Mouse (Mus musculus): ENCODE data around the gene Itga1. TPM values are rescaled to one million over a fixed set of nuclear protein-coding genes. Genes with fewer than 3 reads are reported as not detected.

Gene Itga1
- polyA plus RNA-seq, 1 experiment = 4.5 TPM

DNA sequence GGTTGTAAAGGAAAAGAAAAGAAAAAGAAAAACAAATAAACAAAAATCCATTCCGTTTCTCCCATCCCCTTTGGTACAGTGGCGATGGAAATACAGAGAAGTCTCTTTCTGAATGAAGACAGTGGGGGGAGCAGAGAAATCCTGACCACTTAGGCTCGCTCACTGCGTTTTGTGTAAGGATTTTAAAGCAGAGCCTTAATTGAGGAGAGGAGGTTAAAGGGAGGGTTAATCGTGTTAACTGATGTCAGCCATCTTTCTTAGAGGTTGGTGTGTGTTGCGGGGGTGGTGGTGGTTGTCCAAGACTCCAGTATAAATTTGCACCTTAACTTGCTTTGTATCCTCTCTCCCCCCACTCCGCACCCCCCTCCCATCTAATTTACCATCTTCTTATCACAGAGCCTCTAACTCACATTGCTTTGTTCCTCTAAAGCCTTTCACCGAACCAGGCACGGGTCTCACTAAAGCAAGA lies 10.8 kb downstream of the Itga1 start:
- no peaks in the 10 kb centered on the region for H3K27me3 ChIP-seq (ENCODE audit: control insufficient read depth, insufficient read depth, low read length)
- DNase-seq (ENCODE audit: low read depth in 1 of 2, low spot score in 2 of 2) = no peak
- H3K4me3 ChIP-seq (ENCODE audit: extremely low read depth, insufficient read depth, insufficient read length) = peak overlapping the region; percentile 72
- H3K27ac ChIP-seq (ENCODE audit: insufficient read depth, low read length) = no peak overlapping the region
- peaks cover 2% of the 10 kb centered on the region; the same call in 1 of the 2 replicates for H3K36me3 ChIP-seq (ENCODE audit: control insufficient read depth, insufficient read depth, low read length)
- 42% methylated on average over 9 of the region's 9 CpGs for WGBS
- peaks cover 9% of the 10 kb centered on the region; the same call in 1 of the 2 replicates for H3K4me1 ChIP-seq (ENCODE audit: control insufficient read depth, insufficient read depth, insufficient read length)
- TF ChIP-seq POLR2A (IDR thresholded peaks at IDR 0.05; ENCODE audit: low read depth, low read length) (no peak), CTCF (IDR thresholded peaks at IDR 0.05; ENCODE audit: extremely low read depth, insufficient read depth, insufficient read length, insufficient replicate concordance) (no peak)

- Histone ChIP-seq H3K4me3 (ENCODE audit: extremely low read depth, insufficient read depth, insufficient read length) (peak within 1 kb of the TSS; percentile 72), H3K4me1 (ENCODE audit: control insufficient read depth, insufficient read depth, insufficient read length) (peaks cover 9% of the 10 kb centered on the region; the same call in 1 of the 2 replicates), H3K27me3 (ENCODE audit: control insufficient read depth, insufficient read depth, low read length) (no peaks in the 10 kb centered on the region), H3K27ac (ENCODE audit: insufficient read depth, low read length) (peak within 1 kb of the TSS; percentile 71), H3K36me3 (ENCODE audit: control insufficient read depth, insufficient read depth, low read length) (peaks cover 2% of the 10 kb centered on the region; the same call in 1 of the 2 replicates)
- 2% methylated on average over 60 of the region's 60 CpGs for WGBS
- DNase-seq (ENCODE audit: low read depth in 1 of 2, low spot score in 2 of 2) = peak; percentile 82 to 95
- TF ChIP-seq CTCF (IDR thresholded peaks at IDR 0.05; ENCODE audit: extremely low read depth, insufficient read depth, insufficient read length, insufficient replicate concordance) = no peak
- TF ChIP-seq POLR2A (IDR thresholded peaks at IDR 0.05; ENCODE audit: low read depth, low read length) = peak; percentile 51
These were observed 11.4 kb downstream of the Itga1 start, which contains the start of gene Pelo for GRCm38 (mm10) chr13:115090069-115090976. TSS of gene Pelo (minus strand) at chr13:115090186.

DNA sequence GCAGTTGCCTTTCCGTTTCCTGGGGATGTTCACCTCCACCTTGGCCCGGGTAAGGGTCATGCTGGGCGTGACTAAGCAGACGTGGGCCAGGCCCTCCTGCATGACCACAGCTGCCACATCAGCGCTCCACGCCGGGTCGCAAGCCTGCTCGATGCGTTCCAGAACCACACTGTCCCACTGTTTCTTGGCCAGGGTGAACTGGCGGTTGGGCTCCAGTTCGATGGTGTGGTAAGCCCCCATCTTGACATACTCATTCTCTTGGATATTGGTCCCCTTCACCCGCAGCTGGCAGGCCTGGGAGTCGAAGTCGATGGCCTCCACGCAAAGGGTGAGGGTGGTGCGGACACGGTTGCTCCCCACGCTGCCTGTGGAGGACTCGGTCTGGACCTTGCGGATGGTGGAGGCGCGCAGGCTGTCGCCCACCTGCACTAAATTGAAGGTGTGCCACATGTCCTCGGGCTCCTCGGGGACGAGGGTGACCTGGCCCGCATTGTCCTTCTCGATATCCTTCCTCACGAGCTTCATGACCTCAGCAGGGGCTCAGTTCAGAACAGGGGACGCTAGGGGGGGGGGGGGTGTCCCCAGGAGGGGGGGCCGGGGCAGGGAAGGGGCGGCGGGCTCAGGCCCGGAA lies 12.3 kb downstream of the Itga1 start:
- peak in 1 of 2 experiments; percentile 21 for DNase-seq (ENCODE audit: low read depth in 1 of 2, low spot score in 2 of 2)
- WGBS = 7% methylated on average over 34 of the region's 35 CpGs
- Histone ChIP-seq H3K4me1 (ENCODE audit: control insufficient read depth, insufficient read depth, insufficient read length) (peaks cover 9% of the 10 kb centered on the region; the same call in 1 of the 2 replicates), H3K36me3 (ENCODE audit: control insufficient read depth, insufficient read depth, low read length) (peaks cover 2% of the 10 kb centered on the region; the same call in 1 of the 2 replicates), H3K27me3 (ENCODE audit: control insufficient read depth, insufficient read depth, low read length) (no peaks in the 10 kb centered on the region), H3K27ac (ENCODE audit: insufficient read depth, low read length) (peak overlapping the region; percentile 71), H3K4me3 (ENCODE audit: extremely low read depth, insufficient read depth, insufficient read length) (peak overlapping the region; percentile 72)
- TF ChIP-seq POLR2A (IDR thresholded peaks at IDR 0.05; ENCODE audit: low read depth, low read length) (no peak), CTCF (IDR thresholded peaks at IDR 0.05; ENCODE audit: extremely low read depth, insufficient read depth, insufficient read length, insufficient replicate concordance) (no peak)

DNA sequence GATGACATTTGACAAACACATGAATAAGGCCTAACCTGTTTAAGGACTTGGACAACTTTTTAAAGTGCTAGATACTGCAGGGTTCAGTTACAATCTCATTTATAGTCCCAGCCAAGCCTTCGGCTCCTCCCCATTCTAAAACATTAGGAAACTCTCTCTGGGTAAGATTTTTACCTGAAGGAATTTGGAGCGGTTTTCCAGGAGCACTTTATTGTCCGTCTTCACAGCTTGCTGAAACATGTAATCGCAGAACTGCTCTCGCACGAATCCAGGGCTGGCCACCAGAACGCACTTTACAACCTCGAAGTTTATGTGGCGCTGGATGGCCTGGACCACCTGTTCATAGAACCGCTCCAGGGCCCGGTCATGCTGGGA lies 12.8 kb downstream of the Itga1 start:
- TF ChIP-seq CTCF (IDR thresholded peaks at IDR 0.05; ENCODE audit: extremely low read depth, insufficient read depth, insufficient read length, insufficient replicate concordance) = no peak
- H3K27me3 ChIP-seq (ENCODE audit: control insufficient read depth, insufficient read depth, low read length) = no peaks in the 10 kb centered on the region
- H3K36me3 ChIP-seq (ENCODE audit: control insufficient read depth, insufficient read depth, low read length) = peaks cover 2% of the 10 kb centered on the region; the same call in 1 of the 2 replicates
- H3K4me3 ChIP-seq (ENCODE audit: extremely low read depth, insufficient read depth, insufficient read length) = peak overlapping the region; percentile 72; the same call in 1 of the 2 replicates
- peaks cover 9% of the 10 kb centered on the region; the same call in 1 of the 2 replicates for H3K4me1 ChIP-seq (ENCODE audit: control insufficient read depth, insufficient read depth, insufficient read length)
- WGBS = 61% methylated on average over 11 of the region's 11 CpGs
- DNase-seq (ENCODE audit: low read depth in 1 of 2, low spot score in 2 of 2) = no peak
- H3K27ac ChIP-seq (ENCODE audit: insufficient read depth, low read length) = no peak overlapping the region

DNA sequence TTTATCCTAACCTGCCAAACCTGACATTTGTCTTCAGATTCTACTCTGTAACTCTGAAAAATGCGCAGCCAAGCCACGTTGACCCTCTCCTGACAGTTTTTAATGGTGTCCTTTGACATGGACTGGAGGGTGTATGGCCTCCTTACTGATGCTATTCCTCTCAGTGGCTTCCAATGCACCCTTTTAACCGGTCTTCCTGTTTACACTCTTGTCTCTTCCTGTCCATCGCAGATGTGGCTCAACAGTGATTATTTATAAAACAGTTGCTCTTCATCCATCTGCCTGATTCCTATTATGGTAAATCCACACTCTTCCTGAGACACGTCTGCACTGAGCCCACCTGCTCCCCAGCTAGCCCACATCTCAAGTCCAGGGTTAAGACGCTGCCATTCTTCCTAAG lies 15.8 kb downstream of the Itga1 start:
- H3K4me1 ChIP-seq (ENCODE audit: control insufficient read depth, insufficient read depth, insufficient read length) = peaks cover 9% of the 10 kb centered on the region; the same call in 1 of the 2 replicates
- no peaks in the 10 kb centered on the region for H3K27me3 ChIP-seq (ENCODE audit: control insufficient read depth, insufficient read depth, low read length)
- H3K36me3 ChIP-seq (ENCODE audit: control insufficient read depth, insufficient read depth, low read length) = peaks cover 2% of the 10 kb centered on the region; the same call in 1 of the 2 replicates
- WGBS = 71% methylated on average over 6 of the region's 6 CpGs
- H3K4me3 ChIP-seq (ENCODE audit: extremely low read depth, insufficient read depth, insufficient read length) = no peak overlapping the region
- H3K27ac ChIP-seq (ENCODE audit: insufficient read depth, low read length) = no peak overlapping the region
- TF ChIP-seq POLR2A (IDR thresholded peaks at IDR 0.05; ENCODE audit: low read depth, low read length) (no peak), CTCF (IDR thresholded peaks at IDR 0.05; ENCODE audit: extremely low read depth, insufficient read depth, insufficient read length, insufficient replicate concordance) (no peak)
- no peak for DNase-seq (ENCODE audit: low read depth in 1 of 2, low spot score in 2 of 2)

DNA sequence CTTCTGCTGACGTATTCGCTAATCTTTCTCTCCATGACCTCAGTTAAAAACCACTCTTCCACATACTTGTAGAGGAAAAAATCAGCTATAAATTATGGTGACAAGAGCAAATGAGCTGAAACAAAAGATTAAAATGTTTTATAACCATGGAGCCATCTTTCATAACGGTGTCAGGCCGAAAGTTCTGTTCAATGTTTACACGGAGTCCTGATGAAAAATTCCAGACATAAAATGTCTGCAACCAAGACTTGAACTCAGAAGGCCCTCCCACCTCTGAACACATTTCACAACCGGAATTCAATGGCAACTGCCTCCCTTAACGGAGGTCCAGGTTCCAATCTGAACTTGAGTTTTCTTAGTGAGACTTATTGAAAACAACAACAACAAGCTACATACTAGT lies 19.4 kb downstream of the Itga1 start:
- Histone ChIP-seq H3K36me3 (ENCODE audit: control insufficient read depth, insufficient read depth, low read length) (no peaks in the 10 kb centered on the region), H3K27ac (ENCODE audit: insufficient read depth, low read length) (no peak overlapping the region)
- TF ChIP-seq CTCF (IDR thresholded peaks at IDR 0.05; ENCODE audit: extremely low read depth, insufficient read depth, insufficient read length, insufficient replicate concordance) (no peak), POLR2A (IDR thresholded peaks at IDR 0.05; ENCODE audit: low read depth, low read length) (no peak)

More for the DNA sequence above, 19.4 kb downstream of the Itga1 start:
- no peaks in the 10 kb centered on the region; the same call in 1 of the 2 replicates for H3K4me1 ChIP-seq (ENCODE audit: control insufficient read depth, insufficient read depth, insufficient read length)
- 89% methylated on average over 7 of the region's 7 CpGs for whole genome bisulfite sequencing
- no peaks in the 10 kb centered on the region for H3K27me3 ChIP-seq (ENCODE audit: control insufficient read depth, insufficient read depth, low read length)
- DNase-seq (ENCODE audit: low read depth in 1 of 2, low spot score in 2 of 2) = no peak
- H3K4me3 ChIP-seq (ENCODE audit: extremely low read depth, insufficient read depth, insufficient read length) = no peak overlapping the region

All from spleen, adult 2 months (tissue).